Mouse (Mus musculus) cerebellum, postnatal 36 days (tissue): ENCODE measurements around the gene Sapcd1.
"Not testable (repeated sequence)": the region's sequence is repeated elsewhere in the genome, so short reads cannot be mapped to it uniquely, and the experiment has no call there.

ENCODE experiments used
- DNase-seq, 2 experiments: peaks; one replicate each; pipeline ENCODE4 v3.0.0; 2021 to 2022; ENCODE audit warnings: mixed read lengths in 2 of 2

The Sapcd1 gene

DNA sequence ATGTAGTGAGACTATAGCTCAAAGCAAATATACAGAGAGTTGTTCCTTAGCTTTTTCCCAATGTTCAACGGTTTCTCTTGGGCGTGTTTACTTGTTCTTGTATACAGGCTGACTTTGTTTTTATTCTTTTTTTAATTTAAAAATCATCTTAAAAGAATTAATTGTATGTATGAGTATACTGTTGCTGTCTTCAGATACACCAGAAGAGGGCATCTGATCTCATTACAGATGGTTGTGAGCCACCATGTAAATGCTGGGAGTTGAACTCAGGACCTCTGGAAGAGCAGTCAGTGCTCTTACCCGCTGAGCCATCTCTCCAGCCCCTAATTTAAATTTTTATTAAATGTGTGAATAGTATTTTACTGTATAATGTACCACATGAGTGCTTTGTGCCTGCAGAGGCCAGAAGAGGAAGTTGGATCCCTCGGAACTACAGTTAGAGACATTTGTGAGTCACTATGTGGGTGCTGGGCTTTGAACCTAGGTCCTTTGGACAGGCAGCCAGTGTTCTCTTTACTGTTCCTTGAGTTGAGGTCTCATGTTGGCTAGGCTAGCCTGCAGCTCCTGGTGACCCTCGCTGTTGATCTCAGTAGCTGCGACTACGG, 20.3 kb downstream of the Sapcd1 start:
- no peak for DNase-seq

DNA sequence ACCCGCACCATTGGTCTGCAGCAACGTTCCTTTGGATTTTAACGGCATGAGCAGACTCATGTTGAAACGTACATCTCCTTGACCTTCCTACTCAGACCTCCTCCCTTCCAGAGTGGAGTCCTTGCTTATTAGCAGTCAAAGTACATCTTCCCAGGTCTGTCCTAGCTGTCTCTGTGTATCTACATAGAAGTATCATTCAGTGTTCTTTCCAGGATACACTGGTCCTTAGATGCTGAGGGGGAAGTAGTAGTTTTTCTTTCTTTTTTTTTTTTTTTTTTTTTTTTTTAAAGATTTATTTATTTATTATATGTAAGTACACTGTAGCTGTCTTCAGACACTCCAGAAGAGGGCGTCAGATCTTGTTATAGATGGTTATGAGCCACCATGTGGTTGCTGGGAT, 21.9 kb downstream of the Sapcd1 start:
- not testable (repeated sequence) for DNase-seq

DNA sequence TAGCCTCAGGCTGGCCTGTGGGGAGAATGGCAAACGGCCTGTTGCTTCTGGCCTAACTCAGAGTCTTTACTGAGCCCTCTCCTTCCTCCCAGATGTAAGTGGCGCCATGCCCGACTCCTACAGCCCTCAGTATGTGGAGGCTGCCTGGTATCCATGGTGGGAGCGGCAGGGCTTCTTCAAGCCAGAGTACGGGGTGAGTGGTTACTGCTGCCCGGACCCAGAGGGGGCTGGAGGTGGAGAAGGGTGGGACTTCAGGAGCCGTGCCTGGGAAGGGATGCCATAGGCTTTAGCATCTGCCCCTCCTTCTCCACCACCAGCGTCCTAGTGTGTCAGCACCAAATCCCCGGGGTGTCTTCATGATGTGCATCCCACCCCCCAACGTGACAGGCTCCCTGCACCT, 22.7 kb downstream of the Sapcd1 start:
- no peak for DNase-seq

DNA sequence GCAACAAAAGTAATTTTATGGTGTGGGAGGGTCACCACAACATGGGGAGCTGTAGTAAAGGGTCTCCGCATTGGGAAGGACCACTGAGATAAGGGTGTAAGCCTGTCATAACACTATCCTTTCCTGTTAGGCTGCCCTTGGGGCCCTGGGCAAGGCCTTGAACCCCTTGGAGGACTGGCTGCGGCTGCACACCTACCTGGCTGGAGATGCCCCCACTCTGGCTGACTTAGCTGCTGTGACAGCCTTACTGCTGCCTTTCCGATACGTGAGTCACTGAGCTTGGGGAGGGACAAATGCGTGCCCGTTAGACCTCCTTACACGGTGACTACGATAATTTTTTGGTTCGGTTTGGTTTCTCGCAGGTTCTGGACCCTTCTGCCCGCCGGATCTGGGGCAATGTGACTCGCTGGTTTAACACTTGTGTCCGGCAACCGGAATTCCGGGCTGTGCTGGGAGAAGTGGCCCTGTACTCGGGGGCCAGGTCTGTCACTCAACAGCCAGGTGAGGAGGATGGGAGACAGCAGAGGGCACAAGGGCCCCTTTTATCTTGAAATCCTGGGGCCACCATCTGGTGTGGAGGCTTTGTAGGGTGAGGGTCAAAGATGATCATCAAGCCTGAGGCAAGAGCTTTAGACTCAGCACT, 23.6 kb downstream of the Sapcd1 start:
- no peak for DNase-seq

DNA sequence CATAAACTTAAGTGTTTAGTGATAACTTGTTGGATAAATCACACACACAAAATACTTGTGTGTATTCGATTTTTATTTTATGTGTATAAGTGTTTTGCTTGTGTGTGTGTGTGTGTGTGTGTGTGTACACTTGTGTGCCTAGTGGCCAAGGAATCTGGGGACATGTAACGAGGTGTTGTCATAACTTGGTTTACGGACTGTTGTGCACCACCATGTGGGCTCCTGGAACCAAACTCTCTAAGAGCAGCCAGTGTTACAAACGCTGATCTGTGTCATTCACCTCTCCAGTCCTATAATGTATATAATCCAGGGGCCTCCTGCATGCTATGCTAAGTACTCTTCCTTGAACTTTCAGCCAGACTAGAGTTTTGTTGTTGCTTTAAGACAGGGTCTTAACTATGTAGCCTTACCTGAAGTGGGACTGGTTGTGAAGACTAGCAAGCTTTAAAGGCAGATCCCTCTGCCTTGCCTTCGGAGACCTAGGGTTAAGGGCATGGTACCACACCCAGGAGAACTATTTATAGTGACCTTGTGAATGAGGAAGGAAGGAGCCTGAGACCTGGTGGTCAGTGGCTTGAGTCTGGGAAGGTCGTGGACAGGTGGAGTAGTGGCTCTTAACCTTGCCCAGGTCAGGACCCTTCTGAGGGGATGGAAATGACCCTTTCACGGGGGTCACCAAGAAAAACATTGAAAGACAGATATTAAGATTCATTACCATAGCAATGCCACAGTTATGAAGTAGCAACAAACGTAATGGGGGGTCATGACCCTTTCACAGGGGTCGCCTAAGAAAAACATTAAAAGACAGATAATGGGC, 24.6 kb downstream of the Sapcd1 start:
- no peak for DNase-seq

DNA sequence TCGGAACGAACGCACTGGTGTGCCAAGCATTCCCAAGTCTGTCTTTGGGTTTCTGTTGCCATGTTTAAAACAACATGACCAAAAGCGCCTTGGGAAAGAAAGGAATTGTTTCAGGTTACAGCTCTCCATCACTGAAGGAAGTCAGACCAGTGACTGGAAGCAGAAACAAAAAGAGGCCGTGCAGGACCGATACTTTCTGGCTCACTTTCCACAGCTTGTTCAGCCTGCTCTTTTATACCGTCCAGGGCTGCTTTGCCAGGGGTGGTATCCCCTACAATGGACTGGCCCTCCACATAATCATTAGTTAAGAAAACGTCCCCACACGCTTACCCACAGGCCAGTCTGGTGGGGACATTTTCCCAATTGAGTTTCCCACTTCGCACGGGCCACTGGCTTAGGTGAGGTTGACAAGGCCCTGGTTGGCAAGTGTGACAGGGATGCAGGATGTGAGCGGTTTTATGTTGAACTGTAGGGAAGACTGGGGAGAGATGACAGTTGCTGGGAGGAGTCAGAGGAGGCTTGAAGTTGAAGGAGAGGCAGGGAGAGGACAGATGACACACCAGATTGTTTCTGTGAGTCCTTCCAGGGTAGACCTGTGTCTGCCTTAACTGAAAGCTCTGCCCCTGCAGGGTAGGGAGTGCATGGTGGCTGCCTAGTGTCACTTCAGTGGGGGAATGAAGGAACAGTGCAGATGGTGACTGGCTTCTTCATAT, 25.5 kb downstream of the Sapcd1 start:
- DNase-seq, result peak in 1 of 2 experiments; percentile 33

DNA sequence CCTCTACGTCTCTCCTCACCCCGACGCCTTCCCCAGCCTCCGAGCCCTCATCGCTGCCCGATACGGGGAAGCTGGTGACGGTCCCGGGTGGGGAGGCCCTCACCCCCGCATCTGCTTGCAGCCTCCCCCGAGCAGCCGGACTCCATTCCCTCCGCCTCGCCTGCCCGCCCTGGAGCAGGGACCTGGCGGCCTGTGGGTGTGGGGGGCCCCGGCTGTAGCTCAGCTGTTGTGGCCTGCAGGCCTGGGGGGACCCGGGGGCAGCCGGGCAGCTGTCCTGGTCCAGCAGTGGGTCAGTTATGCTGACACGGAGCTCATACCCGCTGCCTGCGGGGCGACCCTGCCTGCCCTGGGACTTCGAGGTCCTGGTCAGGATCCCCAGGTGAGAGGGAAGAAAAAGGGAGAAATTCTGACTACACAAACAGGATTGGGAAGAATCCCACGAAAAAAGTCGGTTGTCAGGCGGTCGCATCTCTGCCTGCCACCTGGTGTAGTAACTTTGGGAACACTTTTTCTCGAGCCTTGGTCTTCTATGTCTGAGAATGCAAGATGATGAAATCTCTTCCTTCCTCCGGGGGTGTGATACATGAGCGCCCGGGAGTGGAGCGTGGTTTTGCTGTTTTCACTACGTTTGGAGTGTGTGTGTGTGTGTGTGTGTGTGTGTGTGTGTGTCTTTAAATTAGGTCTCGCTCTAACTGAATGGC, 26.2 kb downstream of the Sapcd1 start:
- DNase-seq, result peak in 1 of 2 experiments; percentile 29

DNA sequence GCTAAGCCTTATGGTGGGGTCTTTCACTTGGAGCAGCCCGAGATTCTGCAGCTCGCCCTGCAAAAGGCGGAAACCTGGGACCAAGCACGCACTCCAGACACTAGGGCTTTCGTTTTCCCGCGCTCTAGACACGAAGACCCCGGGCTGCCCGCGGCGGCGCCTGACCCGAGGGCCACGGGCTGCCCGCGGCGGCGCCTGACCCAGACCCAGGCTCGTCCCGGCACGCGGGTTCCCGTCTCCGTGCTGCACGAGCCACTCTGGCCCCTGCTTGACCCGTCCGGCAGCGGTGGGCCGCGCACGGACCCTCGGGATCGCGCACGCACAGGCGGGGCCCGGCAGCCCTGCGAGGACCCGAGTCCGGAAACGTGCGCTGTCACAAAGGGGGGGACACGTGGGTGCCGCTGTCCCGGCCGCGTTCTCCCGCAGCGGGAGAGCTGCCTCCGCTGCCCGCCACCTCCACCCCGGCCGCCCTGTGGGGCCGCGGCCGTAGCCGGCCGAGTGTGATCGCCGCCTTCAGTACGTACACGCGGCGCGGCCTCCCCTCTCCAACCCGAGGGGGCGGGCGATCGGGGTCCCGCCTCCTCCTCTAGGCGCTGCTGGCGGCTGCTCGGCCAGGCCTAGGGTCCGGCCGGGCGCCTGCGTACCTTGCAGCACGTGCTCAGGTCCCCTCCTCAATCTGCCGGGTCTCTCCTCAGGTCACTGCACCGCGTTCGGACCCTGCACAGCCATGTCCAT, 26.9 kb downstream of the Sapcd1 start, which contains the start of gene Vars:
Gene Vars (plus strand): TSS at position 271 of the 735 bp plus-strand sequence.
- peak; percentile 83 to 84 for DNase-seq

DNA sequence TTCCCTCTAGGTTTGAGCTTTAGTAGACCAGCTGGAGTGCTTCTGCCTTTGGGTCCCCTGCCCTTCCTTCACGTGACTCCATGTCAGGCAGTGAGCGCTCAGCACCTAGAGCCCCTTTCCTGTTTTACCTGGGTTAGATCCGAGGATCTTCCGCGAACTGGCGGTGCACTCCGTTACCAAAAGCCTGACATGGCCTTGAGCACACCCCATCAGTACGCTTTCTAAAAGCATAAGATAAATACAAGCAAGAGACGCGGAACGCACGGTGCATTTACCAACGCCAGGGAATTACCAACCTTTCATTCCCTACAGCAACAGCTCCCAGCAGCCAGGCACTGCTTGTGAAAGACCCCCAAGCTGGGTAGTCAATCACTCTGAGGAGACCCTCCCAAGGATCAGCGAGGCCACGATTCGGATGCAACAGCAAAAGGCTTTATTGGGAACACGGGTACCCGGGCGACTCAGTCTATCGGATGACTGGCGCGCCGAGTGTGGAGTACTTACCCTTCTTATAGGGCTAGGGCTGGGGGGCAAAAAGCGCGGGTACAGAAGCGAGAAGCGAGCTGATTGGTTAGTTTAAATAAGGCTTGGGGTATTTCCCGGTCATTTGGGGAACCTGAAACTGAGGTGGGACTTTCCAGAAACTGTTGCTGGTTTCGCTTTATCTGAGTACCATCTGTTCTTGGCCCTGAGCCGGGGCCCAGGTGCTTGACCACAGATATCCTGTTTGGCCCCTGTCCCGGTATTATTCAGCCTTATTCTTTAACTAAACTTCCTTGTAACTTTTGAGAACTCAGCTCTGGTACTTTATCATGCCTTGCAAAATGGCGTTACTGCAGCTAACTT, 27.7 kb downstream of the Sapcd1 start:
- not testable (repeated sequence) for DNase-seq

DNA sequence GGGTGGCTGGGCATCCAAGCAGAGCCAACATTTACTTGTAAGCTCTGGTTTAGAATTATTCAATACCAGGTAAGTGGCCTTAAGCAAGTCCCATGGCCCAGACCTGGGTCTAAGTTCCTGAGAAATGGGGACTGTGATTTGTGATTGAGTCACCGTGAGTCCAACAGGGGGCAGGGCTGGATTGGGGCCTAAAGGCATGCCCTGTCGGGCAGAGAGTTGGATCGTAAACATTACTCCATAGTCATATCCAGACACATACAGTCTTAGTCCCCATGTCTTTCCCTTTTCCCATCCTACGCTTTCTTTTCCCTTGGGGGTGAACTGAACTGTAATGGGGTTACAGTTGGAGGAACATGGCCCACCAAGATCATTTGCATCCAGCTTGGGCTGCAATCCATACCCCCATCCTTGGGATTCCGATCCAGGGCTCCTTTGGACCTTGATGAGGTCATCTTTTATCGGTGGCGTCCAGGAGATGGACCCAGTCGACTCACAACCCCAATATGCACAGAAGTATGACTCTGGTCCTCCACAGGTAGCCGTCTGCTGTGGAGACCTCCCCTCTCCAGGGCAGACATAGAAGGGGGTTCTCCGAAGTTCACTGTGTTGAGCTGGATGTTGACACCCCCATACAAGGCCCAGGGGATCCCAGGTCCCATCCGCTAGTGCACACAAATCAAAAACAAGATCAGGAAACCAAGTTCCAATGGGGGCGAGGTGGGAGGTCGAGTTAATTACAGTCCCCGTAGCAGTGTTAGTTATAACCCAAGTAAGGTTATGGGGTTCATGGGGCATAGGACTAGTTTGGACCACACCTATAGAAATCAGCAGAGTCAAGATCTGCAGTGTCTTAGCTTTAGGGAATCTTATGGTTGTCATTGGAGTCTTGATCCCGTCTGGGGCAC, 29.0 kb downstream of the Sapcd1 start:
- DNase-seq, result no peak

DNA sequence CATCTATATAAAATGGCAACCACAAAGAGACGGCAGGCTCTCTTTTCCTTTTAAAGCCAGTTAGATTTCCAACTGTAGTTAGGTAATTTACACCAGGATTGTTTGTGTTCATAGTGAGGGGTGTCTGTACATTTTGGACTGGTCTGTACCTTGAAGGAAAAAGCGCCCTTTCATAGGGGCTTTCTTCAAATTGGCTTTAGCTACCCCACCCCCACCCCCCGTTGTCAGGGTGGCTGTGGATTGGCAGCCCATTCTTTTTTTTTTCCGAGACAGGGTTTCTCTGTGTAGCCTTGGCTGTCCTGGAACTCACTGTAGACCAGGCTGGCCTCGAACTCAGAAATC, 30.7 kb downstream of the Sapcd1 start:
- no peak for DNase-seq

DNA sequence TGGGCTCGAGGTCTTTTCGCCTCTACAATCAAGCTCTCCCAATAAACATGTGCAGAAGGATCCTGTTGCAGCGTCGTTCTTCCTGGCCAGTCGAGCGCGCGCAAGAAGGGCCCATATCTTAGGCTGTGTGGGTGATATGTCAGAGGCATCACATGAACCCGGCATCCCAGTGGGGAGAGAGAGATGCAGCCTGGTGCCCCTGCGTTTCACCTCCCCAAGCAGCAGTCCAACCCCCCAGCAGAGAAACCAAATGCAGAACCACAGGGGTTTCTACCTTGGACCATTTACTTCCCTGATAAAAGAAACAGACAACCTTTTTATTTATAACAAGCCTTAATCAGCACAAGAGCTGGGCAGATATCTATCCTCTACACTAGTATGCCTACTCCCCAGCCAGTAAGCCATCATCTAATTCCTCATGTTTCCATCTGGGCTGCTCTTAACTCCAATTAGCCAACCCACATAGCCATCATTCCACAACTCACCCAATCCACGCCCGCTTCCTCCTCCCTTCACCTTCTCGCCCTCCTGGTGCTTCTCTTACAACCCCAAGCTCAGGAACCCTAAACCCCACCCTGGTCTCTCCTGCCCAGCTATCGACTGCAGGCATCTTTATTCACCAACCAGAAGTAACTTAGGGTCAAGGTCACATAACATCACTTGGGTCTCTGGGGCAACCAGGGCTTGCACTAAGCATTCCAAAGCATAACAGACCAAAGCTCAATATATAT, 31.2 kb downstream of the Sapcd1 start:
- no peak for DNase-seq

DNA sequence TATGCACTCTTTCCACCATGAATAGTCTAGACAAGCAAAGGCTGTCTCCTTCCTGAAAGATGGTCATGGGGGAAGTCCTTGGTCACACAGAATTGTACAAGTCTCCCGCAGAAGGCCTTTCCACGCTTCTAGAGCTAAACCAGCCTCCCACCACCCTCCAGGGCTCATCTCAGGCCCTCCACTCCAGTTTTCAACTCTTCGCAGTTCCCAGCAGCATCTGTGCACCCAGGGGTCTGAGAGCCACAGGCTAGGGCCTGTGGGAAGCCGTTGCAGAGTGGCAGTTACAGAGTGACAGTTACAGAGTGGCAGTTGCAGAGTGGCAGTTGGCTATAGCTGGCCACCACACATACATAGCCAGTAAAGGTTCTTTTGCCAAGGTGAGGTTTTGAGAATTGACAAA, 31.9 kb downstream of the Sapcd1 start:
- not testable (repeated sequence) for DNase-seq

DNA sequence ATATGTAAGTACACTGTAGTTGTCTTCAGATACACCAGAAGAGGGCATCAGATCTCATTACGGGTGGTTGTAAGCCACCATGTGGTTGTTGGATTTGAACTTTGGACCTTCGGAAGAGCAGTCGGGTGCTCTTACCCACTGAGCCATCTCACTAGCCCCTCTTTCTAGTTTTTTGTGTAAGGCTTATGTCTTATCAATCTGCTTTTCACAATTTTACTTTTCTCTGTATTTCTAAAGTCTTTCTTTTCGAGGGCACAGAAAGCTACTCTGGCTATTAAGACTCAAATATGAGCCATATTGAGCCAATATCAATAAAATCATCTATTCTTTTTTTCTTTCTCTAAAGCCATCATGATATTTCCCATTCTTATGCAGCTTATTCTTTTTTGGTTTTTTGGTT, 32.6 kb downstream of the Sapcd1 start:
- not testable (repeated sequence) for DNase-seq

DNA sequence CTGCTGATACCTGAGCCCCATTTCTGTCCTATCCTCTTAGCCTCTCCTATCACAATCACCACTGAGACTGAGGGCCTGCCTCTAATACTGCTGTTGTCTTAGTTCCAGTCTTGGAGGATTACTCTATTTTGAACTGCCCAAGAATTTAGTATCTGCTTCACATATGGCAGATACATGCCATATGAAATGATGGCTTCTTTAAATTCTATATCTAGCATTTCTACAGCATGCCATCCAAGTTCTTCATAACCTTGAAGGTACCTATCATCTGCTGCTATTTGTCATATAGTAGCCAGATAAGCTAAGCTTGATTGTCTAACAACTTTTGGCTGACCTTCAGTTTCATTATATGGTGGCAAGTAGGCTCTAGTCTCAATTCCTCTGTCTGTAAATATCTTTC, 33.1 kb downstream of the Sapcd1 start:
- no peak for DNase-seq

DNA sequence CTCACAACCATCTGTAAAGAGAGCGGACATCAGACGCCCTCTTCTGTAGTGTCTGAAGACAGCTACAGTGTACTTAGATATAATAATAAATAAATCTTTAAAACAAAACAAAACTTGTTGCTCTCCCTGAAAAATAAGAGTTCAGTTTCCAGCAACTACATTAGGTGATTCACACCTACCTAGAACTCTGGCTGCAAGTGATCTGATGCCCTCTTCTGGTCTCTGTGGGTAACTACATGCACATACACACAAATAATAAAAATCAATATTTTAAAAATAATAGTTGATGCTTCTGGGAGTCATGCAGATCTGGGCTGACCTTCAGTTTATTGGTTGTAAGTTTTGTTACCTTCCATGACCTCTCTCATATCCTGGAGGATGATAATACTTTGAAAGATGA, 43.6 kb downstream of the Sapcd1 start:
- peak in 1 of 2 experiments; percentile 35 for DNase-seq

DNA sequence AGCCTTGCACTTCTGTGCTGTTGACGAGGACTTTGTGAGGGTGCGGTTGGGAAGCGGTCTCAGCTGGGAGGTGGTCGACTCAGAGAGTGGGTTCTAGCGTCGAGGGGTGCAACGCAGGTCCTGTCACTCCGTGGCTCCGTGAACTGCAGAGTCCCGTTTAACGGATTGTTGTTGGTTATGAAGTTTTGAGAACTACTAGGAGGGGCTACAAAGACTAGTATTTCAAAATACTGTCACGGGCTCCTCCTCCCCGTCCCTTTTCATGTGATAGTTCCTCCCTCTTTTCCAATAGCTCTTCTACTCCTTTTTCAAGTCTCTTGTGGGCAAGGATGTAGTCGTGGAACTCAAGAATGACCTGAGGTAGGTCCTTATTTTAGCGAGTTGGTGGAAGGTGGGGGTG, 45.5 kb downstream of the Sapcd1 start:
- no peak for DNase-seq

DNA sequence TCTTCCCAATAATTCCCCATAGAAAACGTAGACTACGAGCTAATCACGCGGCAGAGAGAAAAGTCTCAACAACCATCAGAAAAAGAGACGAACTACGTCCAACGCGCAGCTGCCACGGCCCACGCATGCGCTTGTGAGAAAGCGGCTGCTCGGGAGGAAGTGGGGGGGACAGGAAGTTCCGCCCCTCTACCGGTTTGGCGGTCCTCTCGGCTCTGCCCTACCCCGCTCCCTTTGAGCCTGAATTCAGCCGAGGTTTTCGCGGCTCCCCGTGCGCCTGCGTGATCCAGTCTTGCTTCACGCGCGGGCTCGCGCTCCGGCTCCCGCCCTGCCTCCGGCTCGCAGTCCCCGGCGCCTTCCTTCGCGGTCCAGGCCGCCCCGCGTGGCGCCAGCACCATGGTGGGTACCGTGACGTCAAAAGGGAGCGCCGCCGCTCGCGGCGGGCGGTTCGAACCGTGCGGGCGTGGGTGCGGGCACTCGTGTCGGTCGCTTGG, 46.1 kb downstream of the Sapcd1 start, which contains the start of gene Lsm2:
Gene Lsm2 (plus strand): TSS at position 173 of the 491 bp plus-strand sequence.
- DNase-seq, result peak; percentile 91

DNA sequence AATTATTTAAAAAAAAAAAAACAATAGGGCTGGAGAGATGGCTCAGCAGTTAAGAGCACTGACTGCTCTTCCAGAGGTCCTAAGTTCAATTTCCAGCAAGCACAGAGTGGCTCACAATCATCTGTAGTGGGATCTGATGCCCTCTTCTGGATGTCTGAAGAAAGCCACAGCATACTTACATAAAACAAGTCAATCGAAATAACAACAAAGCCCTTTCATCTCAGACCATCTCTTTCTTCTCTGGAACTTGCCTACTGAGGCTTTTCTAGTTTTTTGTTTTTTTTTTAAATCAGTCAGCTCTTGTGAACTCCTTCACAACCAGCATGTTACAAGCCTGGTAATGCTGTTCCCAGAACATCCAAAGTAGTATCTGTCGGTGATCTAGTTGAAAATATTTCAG, 47.2 kb downstream of the Sapcd1 start:
- no peak for DNase-seq
